Mouse (Mus musculus): ENCODE measurements around the gene Sycp2. TPM values are rescaled to one million over a fixed set of nuclear protein-coding genes. Genes with fewer than 3 reads are reported as not detected.
A peak's percentile ranks its signal among the peaks of the same experiment; 100 is the strongest.

Gene Sycp2
- polyA plus RNA-seq, 1 experiment, result not detected

GRCm38 (mm10) chr2:178413481-178414260 is 6.2 kb upstream of the Sycp2 start:
- TF ChIP-seq USF1 (IDR thresholded peaks at IDR 0.05; ENCODE audit: low read depth) (no peak), CEBPB (IDR thresholded peaks at IDR 0.05; ENCODE audit: insufficient read depth, poor library complexity, severe bottlenecking) (no peak), TCF3 (IDR thresholded peaks at IDR 0.05; ENCODE audit: insufficient read length, low read depth) (no peak), TCF12 (IDR thresholded peaks at IDR 0.05; ENCODE audit: insufficient read depth, poor library complexity, severe bottlenecking) (no peak), REST (IDR thresholded peaks at IDR 0.05; ENCODE audit: insufficient read depth, insufficient read length) (no peak), MYOD1 (IDR thresholded peaks at IDR 0.05; ENCODE audit: control insufficient read depth in 1 of 3, insufficient read length in 2 of 3, low read depth in 2 of 3) (no peak), E2F4 (IDR thresholded peaks at IDR 0.05; ENCODE audit: insufficient read depth) (no peak), MAX (IDR thresholded peaks at IDR 0.05; ENCODE audit: low read depth) (no peak), POLR2A (IDR thresholded peaks at IDR 0.05; ENCODE audit: insufficient read length, low read depth) (no peak), SRF (IDR thresholded peaks at IDR 0.05; ENCODE audit: control insufficient read depth, insufficient read length, low read depth) (no peak), POLR2AphosphoS2 (IDR thresholded peaks at IDR 0.05; ENCODE audit: insufficient read length, low read depth) (no peak), MYOG (IDR thresholded peaks at IDR 0.05; ENCODE audit: control insufficient read depth in 1 of 3, insufficient read depth in 1 of 3, insufficient read length in 2 of 3, low read depth in 2 of 3) (no peak)

GRCm38 (mm10) chr2:178413081-178413480 is 5.6 kb upstream of the Sycp2 start:
- no peak overlapping the region for H3K4me3 ChIP-seq
- no peak overlapping the region for H3K4me2 ChIP-seq (ENCODE audit: low read depth)
- no peak overlapping the region for H3ac ChIP-seq (ENCODE audit: control insufficient read depth, insufficient read length)
- no peak for TF ChIP-seq MYOD1 (IDR thresholded peaks at IDR 0.05; ENCODE audit: control insufficient read depth in 1 of 3, insufficient read length in 2 of 3, low read depth in 2 of 3)
- TF ChIP-seq TCF12 (IDR thresholded peaks at IDR 0.05; ENCODE audit: insufficient read depth, poor library complexity, severe bottlenecking), result no peak
- TF ChIP-seq POLR2A (IDR thresholded peaks at IDR 0.05; ENCODE audit: insufficient read length, low read depth), result no peak
- no peak for TF ChIP-seq SRF (IDR thresholded peaks at IDR 0.05; ENCODE audit: control insufficient read depth, insufficient read length, low read depth)
- TF ChIP-seq TCF3 (IDR thresholded peaks at IDR 0.05; ENCODE audit: insufficient read length, low read depth), result no peak
- TF ChIP-seq CEBPB (IDR thresholded peaks at IDR 0.05; ENCODE audit: insufficient read depth, poor library complexity, severe bottlenecking), result no peak
- TF ChIP-seq MYOG (IDR thresholded peaks at IDR 0.05; ENCODE audit: control insufficient read depth in 1 of 3, insufficient read depth in 1 of 3, insufficient read length in 2 of 3, low read depth in 2 of 3), result no peak
- no peaks in the 10 kb centered on the region for H3K79me2 ChIP-seq (ENCODE audit: control insufficient read depth, insufficient read depth)
- H3K27me3 ChIP-seq (ENCODE audit: control insufficient read depth, insufficient read depth, insufficient read length), result no peaks in the 10 kb centered on the region
- no peaks in the 10 kb centered on the region for H3K36me3 ChIP-seq (ENCODE audit: control insufficient read depth, insufficient read depth)

More at GRCm38 (mm10) chr2:178413481-178414260, 6.2 kb upstream of the Sycp2 start:
- no peak overlapping the region for H3ac ChIP-seq (ENCODE audit: control insufficient read depth, insufficient read length)
- no peaks in the 10 kb centered on the region for H3K79me2 ChIP-seq (ENCODE audit: control insufficient read depth, insufficient read depth)
- no peak overlapping the region for H3K4me2 ChIP-seq (ENCODE audit: low read depth)
- H3K27me3 ChIP-seq (ENCODE audit: control insufficient read depth, insufficient read depth, insufficient read length), result no peaks in the 10 kb centered on the region
- no peak overlapping the region for H3K4me3 ChIP-seq
- H3K36me3 ChIP-seq (ENCODE audit: control insufficient read depth, insufficient read depth), result no peaks in the 10 kb centered on the region

- Histone ChIP-seq H3K27me3 (ENCODE audit: control insufficient read depth, insufficient read depth, insufficient read length) (no peaks in the 10 kb centered on the region), H3K4me3 (no peak overlapping the region), H3K79me2 (ENCODE audit: control insufficient read depth, insufficient read depth) (no peaks in the 10 kb centered on the region), H3K36me3 (ENCODE audit: control insufficient read depth, insufficient read depth) (no peaks in the 10 kb centered on the region), H3ac (ENCODE audit: control insufficient read depth, insufficient read length) (no peak overlapping the region), H3K4me2 (ENCODE audit: low read depth) (no peak overlapping the region)
- TF ChIP-seq MYOD1 (IDR thresholded peaks at IDR 0.05; ENCODE audit: control insufficient read depth in 1 of 3, insufficient read length in 2 of 3, low read depth in 2 of 3) (peak in 1 of 3 experiments; percentile 14), MAX (IDR thresholded peaks at IDR 0.05; ENCODE audit: low read depth) (no peak)
These were observed 5.1 kb upstream of the Sycp2 start for GRCm38 (mm10) chr2:178412598-178412997.

GRCm38 (mm10) chr2:178410286-178410685 is 2.8 kb upstream of the Sycp2 start:
- no peak overlapping the region for H3K4me2 ChIP-seq (ENCODE audit: low read depth)

More at GRCm38 (mm10) chr2:178410286-178410685, 2.8 kb upstream of the Sycp2 start:
- Histone ChIP-seq H3K27me3 (ENCODE audit: control insufficient read depth, insufficient read depth, insufficient read length) (no peaks in the 10 kb centered on the region), H3K36me3 (ENCODE audit: control insufficient read depth, insufficient read depth) (no peaks in the 10 kb centered on the region), H3K4me3 (no peak overlapping the region), H3ac (ENCODE audit: control insufficient read depth, insufficient read length) (no peak overlapping the region), H3K79me2 (ENCODE audit: control insufficient read depth, insufficient read depth) (no peaks in the 10 kb centered on the region)
- no peak for TF ChIP-seq MAX (IDR thresholded peaks at IDR 0.05; ENCODE audit: low read depth)
- TF ChIP-seq REST (IDR thresholded peaks at IDR 0.05; ENCODE audit: insufficient read depth, insufficient read length), result no peak
- TF ChIP-seq POLR2AphosphoS2 (IDR thresholded peaks at IDR 0.05; ENCODE audit: insufficient read length, low read depth), result no peak
- TF ChIP-seq USF1 (IDR thresholded peaks at IDR 0.05; ENCODE audit: low read depth), result no peak
- no peak for TF ChIP-seq TCF3 (IDR thresholded peaks at IDR 0.05; ENCODE audit: insufficient read length, low read depth)
- TF ChIP-seq MYOG (IDR thresholded peaks at IDR 0.05; ENCODE audit: control insufficient read depth in 1 of 3, insufficient read depth in 1 of 3, insufficient read length in 2 of 3, low read depth in 2 of 3), result no peak
- no peak for TF ChIP-seq MYOD1 (IDR thresholded peaks at IDR 0.05; ENCODE audit: control insufficient read depth in 1 of 3, insufficient read length in 2 of 3, low read depth in 2 of 3)
- TF ChIP-seq E2F4 (IDR thresholded peaks at IDR 0.05; ENCODE audit: insufficient read depth), result no peak
- TF ChIP-seq TCF12 (IDR thresholded peaks at IDR 0.05; ENCODE audit: insufficient read depth, poor library complexity, severe bottlenecking), result no peak
- no peak for TF ChIP-seq SRF (IDR thresholded peaks at IDR 0.05; ENCODE audit: control insufficient read depth, insufficient read length, low read depth)
- TF ChIP-seq CEBPB (IDR thresholded peaks at IDR 0.05; ENCODE audit: insufficient read depth, poor library complexity, severe bottlenecking), result no peak
- TF ChIP-seq POLR2A (IDR thresholded peaks at IDR 0.05; ENCODE audit: insufficient read length, low read depth), result no peak
